Mouse (Mus musculus): ENCODE measurements around the gene Sacm1l. TPM values are rescaled to one million over a fixed set of nuclear protein-coding genes. Genes with fewer than 3 reads are reported as not detected.
A peak's percentile ranks its signal among the peaks of the same experiment; 100 is the strongest.

Gene Sacm1l
- total RNA-seq, 1 experiment from 2014 or later, result 53.1 TPM

DNA sequence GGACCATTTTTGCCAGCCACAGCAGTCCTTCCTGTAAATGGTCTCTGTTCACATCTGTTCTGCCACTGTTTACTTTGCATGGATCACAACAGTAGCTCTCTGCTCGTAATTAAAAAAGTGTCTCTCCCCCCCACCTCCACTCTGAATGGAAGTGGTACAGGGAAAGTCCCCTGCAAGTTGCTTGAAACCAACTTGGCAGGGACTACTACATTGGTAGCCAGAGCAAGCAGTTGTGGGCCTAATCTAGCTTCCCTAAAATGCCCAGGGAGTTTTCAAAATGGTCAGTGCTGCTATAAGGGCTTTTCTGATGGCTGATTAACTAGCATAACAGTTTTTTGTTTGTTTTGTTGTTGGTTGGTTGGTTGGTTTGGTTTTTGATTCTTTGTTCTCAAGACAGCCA lies 9.5 kb downstream of the Sacm1l start:
- ATAC-seq (replicated peaks; ENCODE audit: low read depth, poor library complexity, severe bottlenecking), result peak; percentile 36; the same call in 1 of the 2 replicates

DNA sequence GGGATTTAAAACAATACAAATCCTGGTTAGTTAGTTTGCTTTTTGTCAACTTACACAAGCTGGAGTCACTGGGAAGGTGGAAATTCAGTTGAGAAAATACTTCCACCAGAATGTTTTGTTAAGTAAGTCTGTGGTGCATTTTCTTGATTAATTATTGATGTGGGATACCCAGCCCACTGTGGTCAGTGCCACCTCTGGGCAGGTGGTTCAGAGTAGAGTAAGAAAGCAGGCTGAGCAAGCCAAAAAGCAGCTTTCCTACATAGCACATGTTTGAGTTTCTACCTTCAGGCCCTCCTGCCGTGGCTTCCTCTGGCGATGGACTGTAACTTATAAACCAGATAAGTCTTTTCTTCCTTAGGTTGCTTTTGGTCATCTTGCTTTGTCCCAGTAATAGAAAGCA lies 10.3 kb downstream of the Sacm1l start:
- ATAC-seq (replicated peaks; ENCODE audit: low read depth, poor library complexity, severe bottlenecking), result no peak

DNA sequence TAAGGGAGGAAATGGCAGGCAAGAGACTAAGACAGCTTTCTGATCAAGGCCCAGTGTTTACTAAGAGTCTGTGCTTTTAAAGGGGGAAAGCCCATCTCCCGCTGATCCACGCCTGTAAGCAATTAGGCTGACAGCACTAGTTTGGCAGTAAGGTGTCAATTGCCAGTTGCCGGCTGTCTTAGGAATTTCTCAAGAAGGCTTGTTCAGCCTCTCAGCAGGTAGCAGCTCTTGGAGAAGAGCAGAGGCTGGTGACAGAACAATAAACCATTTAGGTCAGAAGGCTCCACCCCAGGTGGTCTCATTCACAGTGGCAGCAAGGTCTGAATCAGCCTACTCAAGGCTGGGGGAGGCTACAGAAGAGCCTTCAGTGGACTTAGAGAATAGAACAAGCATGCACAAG lies 25.0 kb downstream of the Sacm1l start:
- ATAC-seq (replicated peaks; ENCODE audit: low read depth, poor library complexity, severe bottlenecking), result no peak

DNA sequence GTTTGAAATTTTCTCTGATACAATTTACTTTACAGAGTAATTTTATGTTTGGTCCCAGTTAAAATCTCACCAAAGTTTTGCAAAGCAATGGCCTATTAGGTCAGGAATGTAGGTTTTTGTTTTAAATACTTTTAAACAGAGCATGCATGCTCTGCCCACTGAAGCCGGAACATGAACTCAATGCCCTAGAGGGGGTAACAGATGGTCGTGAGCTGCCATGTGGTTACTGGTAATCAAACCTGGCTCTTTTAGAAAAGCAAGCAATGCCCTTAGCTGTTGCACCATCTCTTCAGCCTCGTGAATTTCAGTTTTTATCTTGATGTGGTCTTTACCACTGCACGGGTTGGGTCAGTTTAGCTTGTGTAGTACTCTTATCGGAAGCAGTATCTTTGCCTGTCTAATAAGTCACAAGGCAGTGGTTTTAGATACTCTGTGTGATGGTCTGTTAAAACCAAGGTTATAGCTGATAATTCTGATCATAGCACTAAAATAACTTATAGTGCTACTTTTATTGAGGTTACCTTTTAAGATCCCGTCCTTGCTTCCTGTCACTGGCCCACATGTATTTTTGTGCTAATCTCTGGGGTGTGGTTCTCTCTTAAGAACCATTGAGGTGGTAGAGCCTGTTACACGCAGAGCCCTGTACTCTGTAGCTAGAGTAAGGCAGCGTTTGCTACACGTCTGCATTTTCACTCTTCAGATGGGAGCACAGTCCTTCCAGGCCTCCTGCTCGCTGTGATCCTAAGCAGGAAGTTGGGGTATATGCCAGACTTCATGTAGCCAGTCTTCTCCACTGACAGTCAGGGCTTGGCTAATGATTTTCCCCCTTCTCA lies 48.0 kb downstream of the Sacm1l start:
- 0 out of 2 replicates have a peak, but pooled peaks have one; percentile 11 for ATAC-seq (replicated peaks; ENCODE audit: low read depth, poor library complexity, severe bottlenecking)

GRCm38 (mm10) chr9:123589240-123589910 lies 59.8 kb downstream of the Sacm1l start:
- ATAC-seq (replicated peaks; ENCODE audit: low read depth, poor library complexity, severe bottlenecking), result no peak

- no peak for ATAC-seq (replicated peaks; ENCODE audit: low read depth, poor library complexity, severe bottlenecking)
These were observed 65.6 kb downstream of the Sacm1l start for GRCm38 (mm10) chr9:123595194-123595593.

GRCm38 (mm10) chr9:123596910-123597309 lies 67.4 kb downstream of the Sacm1l start:
- ATAC-seq (replicated peaks; ENCODE audit: low read depth, poor library complexity, severe bottlenecking), result no peak

DNA sequence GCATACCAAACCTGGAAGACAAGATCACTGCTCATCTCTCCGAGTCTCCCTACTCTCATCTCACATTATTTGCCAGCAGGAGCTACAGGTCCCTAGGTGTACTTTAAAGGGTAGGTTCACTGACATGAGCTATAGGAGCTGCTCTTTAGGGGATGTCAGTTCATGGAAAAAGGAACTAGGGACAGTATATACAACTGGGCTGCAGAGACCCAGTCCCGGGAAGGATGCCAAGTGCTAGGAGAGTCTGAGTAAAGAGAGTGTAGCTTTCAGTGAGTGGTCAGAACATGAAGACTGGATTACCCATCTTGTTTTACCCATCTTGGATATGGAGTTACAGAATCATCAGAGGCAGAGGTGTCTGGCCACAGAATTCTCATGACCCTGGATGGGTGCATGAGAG lies 67.8 kb downstream of the Sacm1l start:
- 0 out of 2 replicates have a peak, but pooled peaks have one; percentile 10 for ATAC-seq (replicated peaks; ENCODE audit: low read depth, poor library complexity, severe bottlenecking)

- ATAC-seq (replicated peaks; ENCODE audit: low read depth, poor library complexity, severe bottlenecking), result peak; percentile 64; the same call in 1 of the 2 replicates
These were observed 72.0 kb downstream of the Sacm1l start for GRCm38 (mm10) chr9:123601529-123601928.

DNA sequence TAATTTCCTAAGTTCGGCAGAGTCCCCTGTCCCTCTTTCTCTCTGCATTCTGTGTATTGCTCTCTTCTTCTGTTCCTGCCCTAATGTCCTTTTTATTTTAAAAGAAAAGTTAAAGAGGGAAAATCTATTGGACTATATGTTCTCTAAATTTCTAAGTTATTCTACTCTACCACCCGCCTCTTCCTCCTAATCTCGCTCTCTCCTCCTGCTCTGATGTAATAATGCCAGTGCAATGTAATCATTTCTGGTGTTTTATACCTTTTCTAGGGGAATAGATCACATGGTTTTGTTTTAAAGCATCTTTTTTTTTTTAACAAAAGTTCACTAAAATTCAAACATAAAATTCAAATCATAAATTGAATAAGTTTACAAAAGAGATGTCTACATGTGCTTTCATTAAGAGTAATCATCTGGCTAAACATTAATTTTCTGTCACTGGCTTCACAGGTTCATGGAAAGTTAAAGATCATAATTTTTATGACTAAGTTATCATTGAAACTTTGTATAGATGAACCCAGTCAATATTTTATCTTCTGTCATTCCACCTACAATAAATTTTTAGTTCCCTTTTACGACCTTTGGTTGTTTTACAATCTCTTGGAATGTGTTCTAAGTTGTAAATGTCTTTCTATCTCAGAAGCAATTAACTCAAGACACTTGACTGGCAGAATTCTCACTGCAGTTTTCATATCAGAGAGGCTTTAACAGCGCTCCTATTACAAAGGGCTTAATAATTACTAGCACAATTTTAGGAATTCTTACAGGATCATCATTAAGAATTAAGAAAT lies 90.9 kb downstream of the Sacm1l start:
- no peak for ATAC-seq (replicated peaks; ENCODE audit: low read depth, poor library complexity, severe bottlenecking)

DNA sequence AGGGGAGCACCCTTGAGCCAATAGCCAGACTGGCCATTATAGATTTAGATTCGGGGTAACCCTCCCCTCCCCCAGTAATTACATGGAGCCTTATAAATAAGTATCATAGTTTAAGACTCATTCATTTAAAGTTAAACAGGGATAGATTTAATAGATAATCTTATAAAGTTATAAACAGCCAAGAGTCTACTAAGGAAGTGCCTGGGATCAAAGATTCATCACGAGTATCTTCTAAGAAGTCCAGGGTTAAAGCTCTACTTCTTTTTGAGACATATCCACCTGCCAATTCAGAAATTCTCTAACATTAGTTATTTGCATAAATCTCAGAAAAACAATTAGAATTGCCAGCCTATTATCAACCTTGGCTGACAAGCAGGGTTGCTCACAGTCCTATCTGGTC lies 95.2 kb downstream of the Sacm1l start:
- no peak for ATAC-seq (replicated peaks; ENCODE audit: low read depth, poor library complexity, severe bottlenecking)

DNA sequence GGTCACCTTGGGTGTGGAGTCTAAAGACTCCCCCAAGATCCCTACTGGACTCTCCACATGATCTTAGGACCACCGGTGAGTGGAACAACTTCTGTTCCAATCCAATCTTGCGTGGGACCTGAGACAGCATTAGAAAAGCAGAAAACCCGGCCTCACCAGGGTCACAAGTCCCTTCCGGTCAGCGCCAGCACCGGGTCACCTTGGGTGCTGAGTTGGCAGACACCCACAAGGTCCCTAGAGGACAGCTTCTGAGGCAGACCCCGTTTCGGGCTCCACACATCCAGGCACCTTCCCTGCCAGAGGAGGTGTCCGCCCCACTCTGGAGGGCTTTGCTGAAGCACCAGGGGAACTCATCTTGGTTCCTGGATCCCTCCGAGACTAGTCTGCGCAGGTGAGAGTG lies 96.3 kb downstream of the Sacm1l start:
- ATAC-seq (replicated peaks; ENCODE audit: low read depth, poor library complexity, severe bottlenecking), result no peak

GRCm38 (mm10) chr9:123631666-123632065 lies 102.1 kb downstream of the Sacm1l start:
- 0 out of 2 replicates have a peak, but pooled peaks have one; percentile 36 for ATAC-seq (replicated peaks; ENCODE audit: low read depth, poor library complexity, severe bottlenecking)

- ATAC-seq (replicated peaks; ENCODE audit: low read depth, poor library complexity, severe bottlenecking), result no peak
These were observed 102.7 kb downstream of the Sacm1l start, which contains the start of gene Slc6a20b for GRCm38 (mm10) chr9:123632281-123632680. Gene Slc6a20b, minus strand, starts transcription at chr9:123632565.

GRCm38 (mm10) chr9:123632993-123633392 lies 103.4 kb downstream of the Sacm1l start:
- ATAC-seq (replicated peaks; ENCODE audit: low read depth, poor library complexity, severe bottlenecking), result no peak

DNA sequence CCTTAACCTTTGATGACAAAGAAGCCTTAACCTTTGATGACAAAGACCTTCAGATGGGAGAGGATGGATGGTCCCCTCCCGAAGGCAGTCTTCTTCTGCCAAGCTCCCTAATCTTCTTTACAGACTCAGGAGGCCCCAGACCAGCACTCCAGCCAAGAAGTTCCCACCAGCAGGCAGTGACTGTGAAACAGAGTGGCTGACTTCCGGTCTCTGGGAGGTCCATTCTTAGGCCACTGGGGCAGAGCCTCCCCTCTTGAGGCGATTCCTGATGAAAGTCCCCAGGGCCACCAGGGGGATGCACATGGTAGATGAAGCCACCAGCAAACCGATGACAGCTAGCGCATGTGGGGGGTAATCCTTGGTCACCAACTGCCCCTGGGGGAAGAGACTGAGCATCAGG lies 107.2 kb downstream of the Sacm1l start:
- ATAC-seq (replicated peaks; ENCODE audit: low read depth, poor library complexity, severe bottlenecking), result no peak

- no peak for ATAC-seq (replicated peaks; ENCODE audit: low read depth, poor library complexity, severe bottlenecking)
These were observed 108.7 kb downstream of the Sacm1l start for GRCm38 (mm10) chr9:123638231-123638630.

DNA sequence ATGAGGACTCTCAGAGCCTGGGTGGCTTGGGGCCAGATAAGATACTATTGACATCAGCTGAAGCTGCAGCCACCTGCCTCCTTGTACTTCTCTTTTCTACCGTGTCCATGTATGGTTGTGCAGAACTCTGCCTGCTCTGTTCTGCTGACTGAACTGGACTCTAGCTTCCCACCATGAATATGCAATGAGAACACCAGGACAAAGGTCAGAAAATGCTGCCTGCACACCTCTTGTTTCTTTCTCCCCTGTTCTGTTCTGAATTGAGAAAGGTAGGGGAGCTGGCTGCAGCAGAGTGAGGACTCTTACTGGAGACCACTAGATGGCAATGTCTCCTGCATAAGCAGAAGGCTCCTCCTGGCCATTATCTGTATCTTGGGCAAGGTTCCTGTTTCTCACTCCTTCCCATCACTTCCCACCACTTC lies 109.1 kb downstream of the Sacm1l start:
- ATAC-seq (replicated peaks; ENCODE audit: low read depth, poor library complexity, severe bottlenecking), result peak; percentile 89

- no peak for ATAC-seq (replicated peaks; ENCODE audit: low read depth, poor library complexity, severe bottlenecking)
These were observed 110.5 kb downstream of the Sacm1l start for GRCm38 (mm10) chr9:123640106-123640505.

Measured in common myeloid progenitor, adult 5-6 weeks (primary cell).